In the genomic region with DNA sequence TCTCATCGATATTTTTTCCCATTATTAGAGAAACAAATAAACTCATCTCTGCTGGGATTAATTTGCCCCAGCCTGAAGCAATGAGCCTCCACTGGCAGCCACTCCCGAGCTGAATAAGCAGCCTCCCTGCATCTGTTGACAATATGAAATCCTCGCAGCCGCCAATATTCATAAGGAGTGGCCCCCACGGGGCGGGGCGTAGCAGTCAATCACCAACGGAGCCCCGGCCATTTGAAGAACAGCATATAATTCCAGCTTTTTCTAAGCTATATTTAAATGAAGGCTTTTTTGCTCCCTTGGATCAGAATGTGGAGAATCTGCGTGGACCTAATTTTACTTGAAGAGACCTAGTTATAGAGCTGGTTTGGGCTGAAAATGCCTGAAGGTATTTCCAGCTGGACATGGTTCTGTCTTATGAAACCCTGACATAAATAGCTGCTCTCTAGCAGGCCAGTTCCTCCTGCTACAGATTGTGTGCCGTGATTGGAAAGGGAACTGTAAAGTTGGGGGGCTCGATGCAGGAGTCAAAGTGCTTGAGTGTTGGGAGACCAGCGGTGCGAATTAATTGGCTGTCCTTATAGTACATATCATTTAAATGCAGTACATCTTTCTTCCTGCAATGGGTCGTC, we compare ENCODE assay signal across 10 mouse cellular contexts.
DNase-seq lines count a peak whose midpoint lies in the region; ATAC-seq lines count a peak whose summit lies in the region.
"Had no signal": no experiment of that assay in that cellular context is flagged by ENCODE, and none has a peak within 500 bp of the region (broad histone marks: within the 10 kb centered on the region; RNA-seq: fewer than 3 reads in every experiment).

No protein-coding gene starts in this region.

- peak overlapping the region; percentile 33 for H3K4me2 ChIP-seq in hindbrain, embryonic 15.5 days
- H3K4me2 ChIP-seq in midbrain, embryonic 16.5 days (ENCODE audit: low read length), result peak overlapping the region; percentile 29

- no peaks in the 10 kb centered on the region for H3K36me3 ChIP-seq in hindbrain, embryonic 15.5 days
- H3K36me3 ChIP-seq in midbrain, embryonic 16.5 days (ENCODE audit: control insufficient read depth, insufficient read depth, low read length), result no peaks in the 10 kb centered on the region
- H3K36me3 ChIP-seq: G1E had no signal

- no peaks in the 10 kb centered on the region for H3K9me3 ChIP-seq in hindbrain, embryonic 15.5 days
- H3K9me3 ChIP-seq in midbrain, embryonic 16.5 days (replicated peaks; ENCODE audit: control insufficient read depth, low read length, poor library complexity, severe bottlenecking), result no peaks in the 10 kb centered on the region

- 0 out of 2 replicates have a peak overlapping the region, but pooled peaks have one; percentile 12 for H3K9ac ChIP-seq in hindbrain, embryonic 15.5 days
- 0 out of 2 replicates have a peak overlapping the region, but pooled peaks have one; percentile 10 for H3K9ac ChIP-seq in midbrain, embryonic 16.5 days (ENCODE audit: low read depth, low read length)

- peak overlapping the region; percentile 16; the same call in 1 of the 2 replicates for H3K27ac ChIP-seq in hindbrain, embryonic 15.5 days (replicated peaks)
- no peak overlapping the region for H3K27ac ChIP-seq in midbrain, embryonic 16.5 days (ENCODE audit: low read length)

- H3K4me1 ChIP-seq in hindbrain, embryonic 15.5 days (replicated peaks), result peaks cover 25% of the 10 kb centered on the region
- H3K4me1 ChIP-seq in midbrain, embryonic 16.5 days (ENCODE audit: control insufficient read depth, insufficient read depth, low read length), result peaks cover 22% of the 10 kb centered on the region

- DNase-seq in left cerebral cortex, postnatal 14 days (ENCODE audit: low spot score in 2 of 2), result peak; percentile 14 to 27
- no peak for DNase-seq in left cerebral cortex, adult 11 months (ENCODE audit: low spot score)
- DNase-seq in cerebellum, postnatal 25 days, result peak; percentile 59 to 61
- DNase-seq in c-Kit-positive CD71-positive TER-119-positive erythroid progenitor cells, embryonic 14.5 days (ENCODE audit: low spot score), result no peak
- no peak for DNase-seq in thymus, postnatal 10 days (ENCODE audit: low spot score in 2 of 2)
- DNase-seq in right cerebral cortex, postnatal 25 days, result no peak

- WGBS in hindbrain, embryonic 15.5 days, result 46% methylated on average over 15 of the region's 15 CpGs
- WGBS in midbrain, embryonic 16.5 days, result 47% methylated on average over 15 of the region's 15 CpGs

- intact Hi-C loops in left cerebral cortex, postnatal 14 days (cut with DNase I), result no loop called here

- no peaks in the 10 kb centered on the region for H3K27me3 ChIP-seq in hindbrain, embryonic 15.5 days
- H3K27me3 ChIP-seq in midbrain, embryonic 16.5 days (ENCODE audit: control insufficient read depth, insufficient read depth, low read depth, low read length), result no peaks in the 10 kb centered on the region

- ATAC-seq in hindbrain, embryonic 15.5 days (ENCODE audit: low FRiP score, low read depth), result peak; percentile 68
- peak; percentile 12; the same call in 1 of the 2 replicates for ATAC-seq in midbrain, embryonic 16.5 days

- 0 out of 2 replicates have a peak overlapping the region, but pooled peaks have one; percentile 4 for H3K4me3 ChIP-seq in hindbrain, embryonic 15.5 days
- H3K4me3 ChIP-seq in midbrain, embryonic 16.5 days (ENCODE audit: low read depth, low read length), result no peak overlapping the region; the same call in 1 of the 2 replicates
- H3K4me3 ChIP-seq: erythroblast, embryonic 14.5 days had no signal

Comparison
In these comparisons a context has a peak if more than half of its experiments do, and no peak if none do; other contexts are left out.
1. DNase-seq: peak in left cerebral cortex, postnatal 14 days (2 of 2) and cerebellum, postnatal 25 days (2 of 2); none in left cerebral cortex, adult 11 months (single experiment), c-Kit-positive CD71-positive TER-119-positive erythroid progenitor cells, embryonic 14.5 days (single experiment), thymus, postnatal 10 days (0 of 2) and right cerebral cortex, postnatal 25 days (single experiment).